Mouse (Mus musculus) stomach, embryonic 14.5 days (tissue): Measurements from ENCODE around the gene Acyp1. TPM values are rescaled to one million over a fixed set of nuclear protein-coding genes. Genes with fewer than 3 reads are reported as not detected.
"Not testable (repeated sequence)": the region's sequence is repeated elsewhere in the genome, so short reads cannot be mapped to it uniquely, and the experiment has no call there.

Experiments used
- ATAC-seq: fragments of 200-750 bp; cut with Nextera tagmentation; 2 replicates; pipeline ENCODE4 v1.8.0; 2017; ENCODE audit warnings: low read depth, moderate TSS enrichment; ENCODE audit not compliant: insufficient number of reproducible peaks, insufficient read depth, low FRiP score
- H3K27ac ChIP-seq: fragments of 300-500 bp; sonication (generic); 2 replicates; pipeline ENCODE4 v1.5.1; 2014; ENCODE audit warnings: mild to moderate bottlenecking, low read length, moderate library complexity, mixed read lengths
- H3K27me3 ChIP-seq: fragments of 300-500 bp; sonication (generic); 2 replicates; pipeline ENCODE4 v1.6.1; 2014; ENCODE audit warnings: low read length, control low read depth, mixed read lengths; ENCODE audit not compliant: control insufficient read depth, insufficient read depth
- H3K36me3 ChIP-seq: fragments of 300-500 bp; sonication (generic); 2 replicates; pipeline ENCODE4 v1.6.1; 2014; ENCODE audit warnings: mild to moderate bottlenecking, control low read depth, low read length, moderate library complexity, mixed read lengths; ENCODE audit not compliant: control insufficient read depth, insufficient read depth
- H3K4me1 ChIP-seq: fragments of 300-500 bp; sonication (generic); 2 replicates; pipeline ENCODE4 v1.6.1; 2014; ENCODE audit warnings: low read length, control low read depth, mixed read lengths; ENCODE audit not compliant: control insufficient read depth, insufficient read depth
- H3K4me2 ChIP-seq: fragments of 300-500 bp; sonication (generic); replicated peaks from 2 replicates; pipeline ENCODE4 v1.6.1; 2014; ENCODE audit warnings: low read depth, low read length, control low read depth
- H3K4me3 ChIP-seq: fragments of 300-500 bp; sonication (generic); 2 replicates; pipeline ENCODE4 v1.5.1; 2014; ENCODE audit warnings: low read depth, low read length, control low read depth
- H3K9ac ChIP-seq: fragments of 300-500 bp; sonication (generic); replicated peaks from 2 replicates; pipeline ENCODE4 v1.6.1; 2014; ENCODE audit warnings: low read depth, mild to moderate bottlenecking, control low read depth, low read length, moderate library complexity, mixed read lengths
- H3K9me3 ChIP-seq: fragments of 300-500 bp; sonication (generic); 2 replicates; pipeline ENCODE4 v1.6.1; 2016; ENCODE audit warnings: low read depth, low read length, control low read depth; ENCODE audit not compliant: control insufficient read depth
- WGBS: fragments of 180-500 bp; shearing (Covaris S2); extraction: QIAGEN DNeasy Blood & Tissue Kit; methylation state at CpG from one replicate; pipeline ENCODE4 v1.1.7; 2014; 5-methylcytosine and 5-hydroxymethylcytosine counted together
- polyA plus RNA-seq: library from polyadenylated mRNA; unstranded; fragments of >200 nt; fragmentation: Nextera tagmentation; extraction: Ambion mirVana; gene quantifications from 2 replicates; pipeline ENCODE4 v1.2.1, GENCODE M21; 2014

Acyp1 gene
- polyA plus RNA-seq, 1 experiment from 2014 or later = 56.8 TPM

GRCm38 (mm10) chr12:85289157-85290000, 1.1 kb upstream of the Acyp1 start:
- Histone ChIP-seq H3K4me3 (peak overlapping the region; percentile 41), H3K27ac (peak overlapping the region; percentile 84), H3K4me2 (peak overlapping the region; percentile 54), H3K36me3 (no peaks in the 10 kb centered on the region), H3K4me1 (peaks cover 10% of the 10 kb centered on the region; the same call in 1 of the 2 replicates), H3K9me3 (0 out of 2 replicates have a peak, but pooled peaks cover 3% of the 10 kb centered on the region), H3K27me3 (no peaks in the 10 kb centered on the region), H3K9ac (no peak overlapping the region)
- 39% methylated on average over 24 of the region's 24 CpGs for WGBS
- ATAC-seq = peak; percentile 38; the same call in 1 of the 2 replicates

- H3K9ac ChIP-seq = peak within 1 kb of the TSS; percentile 22; the same call in 1 of the 2 replicates
- peak; percentile 87 for ATAC-seq
- no peaks in the 10 kb centered on the region for H3K36me3 ChIP-seq
- peak within 1 kb of the TSS; percentile 54 for H3K4me2 ChIP-seq
- peaks cover 10% of the 10 kb centered on the region; the same call in 1 of the 2 replicates for H3K4me1 ChIP-seq
- 4% methylated on average over 31 of the region's 31 CpGs for WGBS
- peak within 1 kb of the TSS; percentile 84 for H3K27ac ChIP-seq
- no peaks in the 10 kb centered on the region for H3K9me3 ChIP-seq
- no peaks in the 10 kb centered on the region for H3K27me3 ChIP-seq
- peak within 1 kb of the TSS; percentile 41 for H3K4me3 ChIP-seq
Observed at GRCm38 (mm10) chr12:85288486-85289156, 383 bp upstream of the Acyp1 start, which contains the start of gene Zc2hc1c. Gene Zc2hc1c, plus strand, starts transcription at chr12:85288591.

GRCm38 (mm10) chr12:85286941-85287340, 1.3 kb downstream of the Acyp1 start:
- WGBS = 59% methylated on average over 2 of the region's 5 CpGs
- Histone ChIP-seq H3K9ac (no peak overlapping the region), H3K9me3 (no peaks in the 10 kb centered on the region), H3K4me3 (no peak overlapping the region), H3K4me1 (peaks cover 10% of the 10 kb centered on the region; the same call in 1 of the 2 replicates), H3K27ac (no peak overlapping the region), H3K4me2 (no peak overlapping the region; the same call in 1 of the 2 replicates), H3K27me3 (no peaks in the 10 kb centered on the region), H3K36me3 (no peaks in the 10 kb centered on the region)
- no peak for ATAC-seq

GRCm38 (mm10) chr12:85284996-85285395, 3.2 kb downstream of the Acyp1 start:
- Histone ChIP-seq H3K9ac (no peak overlapping the region), H3K4me3 (no peak overlapping the region), H3K27me3 (no peaks in the 10 kb centered on the region), H3K4me2 (no peak overlapping the region), H3K4me1 (peaks cover 10% of the 10 kb centered on the region; the same call in 1 of the 2 replicates), H3K27ac (no peak overlapping the region), H3K36me3 (no peaks in the 10 kb centered on the region), H3K9me3 (no peaks in the 10 kb centered on the region)
- ATAC-seq = no peak
- 85% methylated on average over 4 of the region's 4 CpGs for WGBS

GRCm38 (mm10) chr12:85284331-85284730, 3.9 kb downstream of the Acyp1 start:
- H3K4me3 ChIP-seq = no peak overlapping the region
- no peaks in the 10 kb centered on the region for H3K9me3 ChIP-seq
- no peaks in the 10 kb centered on the region for H3K27me3 ChIP-seq
- peaks cover 14% of the 10 kb centered on the region; the same call in 1 of the 2 replicates for H3K4me1 ChIP-seq
- H3K4me2 ChIP-seq = no peak overlapping the region
- H3K9ac ChIP-seq = no peak overlapping the region
- 62% methylated on average over 8 of the region's 8 CpGs for WGBS
- no peaks in the 10 kb centered on the region for H3K36me3 ChIP-seq
- H3K27ac ChIP-seq = no peak overlapping the region
- no peak for ATAC-seq

- WGBS = 89% methylated on average over 1 of the region's 4 CpGs
Observed at GRCm38 (mm10) chr12:85281756-85282155, 6.5 kb downstream of the Acyp1 start.

GRCm38 (mm10) chr12:85280845-85281651, 7.2 kb downstream of the Acyp1 start:
- Histone ChIP-seq H3K9me3 (no peaks in the 10 kb centered on the region), H3K4me3 (peak overlapping the region; percentile 74; the same call in 1 of the 2 replicates), H3K27ac (no peak overlapping the region), H3K36me3 (no peaks in the 10 kb centered on the region), H3K27me3 (no peaks in the 10 kb centered on the region), H3K4me2 (peak overlapping the region; percentile 72), H3K9ac (no peak overlapping the region), H3K4me1 (peaks cover 5% of the 10 kb centered on the region; the same call in 1 of the 2 replicates)
- ATAC-seq = no peak
- WGBS = 61% methylated on average over 12 of the region's 12 CpGs

More at GRCm38 (mm10) chr12:85281756-85282155, 6.5 kb downstream of the Acyp1 start:
- H3K36me3 ChIP-seq, H3K9me3 ChIP-seq, H3K9ac ChIP-seq, H3K27me3 ChIP-seq, ATAC-seq, H3K27ac ChIP-seq, H3K4me2 ChIP-seq, H3K4me1 ChIP-seq, H3K4me3 ChIP-seq: not testable (repeated sequence)
